Mouse (Mus musculus): ENCODE measurements around the gene Mapk8. TPM values are rescaled to one million over a fixed set of nuclear protein-coding genes. Genes with fewer than 3 reads are reported as not detected.

The Mapk8 gene
- 6.2 and 7.5 TPM in 2 replicates for polyA plus RNA-seq (2012; rRNA removed)

GRCm38 (mm10) chr14:33447027-33447569 lies at the start of gene Mapk8:
TSS of gene Mapk8 (minus strand) at chr14:33447158.
- Histone ChIP-seq H3K4me1 (ENCODE audit: control insufficient read depth, insufficient read depth, insufficient read length) (no peaks in the 10 kb centered on the region; the same call in 1 of the 2 replicates), H3K27ac (ENCODE audit: insufficient read depth, low read length) (peak within 1 kb of the TSS; percentile 76), H3K27me3 (ENCODE audit: control insufficient read depth, insufficient read depth, low read length) (peaks cover 1% of the 10 kb centered on the region; the same call in 1 of the 2 replicates), H3K4me3 (ENCODE audit: extremely low read depth, insufficient read depth, insufficient read length) (peak within 1 kb of the TSS; percentile 91), H3K36me3 (ENCODE audit: control insufficient read depth, insufficient read depth, low read length) (no peaks in the 10 kb centered on the region)
- WGBS, result under 1% methylated on average over 67 of the region's 70 CpGs
- TF ChIP-seq POLR2A (IDR thresholded peaks at IDR 0.05; ENCODE audit: low read depth, low read length) (peak; percentile 60), CTCF (IDR thresholded peaks at IDR 0.05; ENCODE audit: extremely low read depth, insufficient read depth, insufficient read length, insufficient replicate concordance) (0 out of 2 replicates have a peak, but pooled peaks have one; percentile 2)
- DNase-seq (ENCODE audit: low read depth in 1 of 2, low spot score in 2 of 2), result peak; percentile 88 to 98

DNA sequence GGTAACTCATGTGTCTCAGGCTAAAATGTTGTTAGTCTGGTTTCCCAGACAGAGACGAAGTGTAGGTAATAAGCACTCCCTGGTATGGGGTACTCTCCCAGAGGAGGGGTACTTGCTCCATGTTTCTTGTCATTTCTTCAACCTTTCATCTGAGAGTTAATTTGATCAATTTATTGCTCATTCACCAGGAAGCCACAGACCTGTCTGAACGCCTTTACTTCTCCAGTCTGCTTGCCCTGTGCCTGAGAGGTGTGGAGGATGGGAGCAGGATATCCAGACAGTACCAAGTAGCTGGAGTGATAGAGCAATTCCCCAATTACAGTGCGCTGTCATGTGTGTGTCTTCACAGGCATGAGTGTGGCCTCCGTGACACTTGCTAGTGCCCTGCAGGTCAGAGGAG lies 48.3 kb upstream of the Mapk8 start:
- no peak overlapping the region for H3K4me3 ChIP-seq (ENCODE audit: extremely low read depth, insufficient read depth, insufficient read length)
- no peak for TF ChIP-seq CTCF (IDR thresholded peaks at IDR 0.05; ENCODE audit: extremely low read depth, insufficient read depth, insufficient read length, insufficient replicate concordance)
- TF ChIP-seq POLR2A (IDR thresholded peaks at IDR 0.05; ENCODE audit: low read depth, low read length), result no peak
- H3K27ac ChIP-seq (ENCODE audit: insufficient read depth, low read length), result no peak overlapping the region
- H3K36me3 ChIP-seq (ENCODE audit: control insufficient read depth, insufficient read depth, low read length), result no peaks in the 10 kb centered on the region
- H3K4me1 ChIP-seq (ENCODE audit: control insufficient read depth, insufficient read depth, insufficient read length), result no peaks in the 10 kb centered on the region
- 74% methylated on average over 4 of the region's 4 CpGs for WGBS
- H3K27me3 ChIP-seq (ENCODE audit: control insufficient read depth, insufficient read depth, low read length), result no peaks in the 10 kb centered on the region
- DNase-seq (ENCODE audit: low read depth in 1 of 2, low spot score in 2 of 2), result no peak

DNA sequence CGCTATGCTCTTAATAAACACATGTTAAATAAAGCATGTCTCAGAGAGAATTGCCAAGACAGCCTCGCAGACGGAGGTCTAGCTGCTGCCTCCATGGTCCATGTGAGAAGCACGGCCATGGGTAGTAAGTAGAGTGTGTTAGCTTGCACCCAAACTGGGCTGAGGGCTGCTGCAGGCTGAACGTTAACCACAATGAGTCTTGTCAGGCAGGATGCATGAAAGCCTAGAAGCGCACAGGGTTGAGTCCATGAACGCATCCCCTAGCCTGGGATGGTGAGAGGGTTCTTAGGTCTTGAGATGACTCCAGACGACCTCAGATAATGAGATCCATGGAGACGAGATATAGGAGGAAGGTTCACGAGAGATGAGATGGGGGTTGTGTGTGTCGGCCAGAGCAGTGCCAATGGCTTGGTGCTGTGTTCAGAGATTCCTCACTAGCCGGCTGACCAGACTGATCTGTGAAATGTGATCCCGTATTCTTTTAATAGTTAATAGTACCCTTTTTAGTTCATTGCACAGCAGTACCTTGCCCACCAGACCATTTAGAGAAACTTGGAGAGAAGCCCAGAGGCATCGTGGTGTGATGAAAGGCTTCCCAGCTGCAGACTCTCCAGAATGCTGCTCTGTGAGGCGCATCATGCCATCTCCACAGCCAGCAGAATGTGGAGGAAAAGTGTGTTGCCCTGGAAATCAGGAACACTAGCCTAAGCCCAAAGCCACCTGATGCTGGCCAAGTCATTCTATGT lies 41.0 kb upstream of the Mapk8 start:
- Histone ChIP-seq H3K4me1 (ENCODE audit: control insufficient read depth, insufficient read depth, insufficient read length) (no peaks in the 10 kb centered on the region), H3K36me3 (ENCODE audit: control insufficient read depth, insufficient read depth, low read length) (no peaks in the 10 kb centered on the region), H3K27me3 (ENCODE audit: control insufficient read depth, insufficient read depth, low read length) (no peaks in the 10 kb centered on the region), H3K27ac (ENCODE audit: insufficient read depth, low read length) (no peak overlapping the region), H3K4me3 (ENCODE audit: extremely low read depth, insufficient read depth, insufficient read length) (no peak overlapping the region)
- 83% methylated on average over 15 of the region's 15 CpGs for WGBS
- TF ChIP-seq POLR2A (IDR thresholded peaks at IDR 0.05; ENCODE audit: low read depth, low read length), result no peak
- TF ChIP-seq CTCF (IDR thresholded peaks at IDR 0.05; ENCODE audit: extremely low read depth, insufficient read depth, insufficient read length, insufficient replicate concordance), result no peak
- no peak for DNase-seq (ENCODE audit: low read depth in 1 of 2, low spot score in 2 of 2)

GRCm38 (mm10) chr14:33481991-33482390 lies 35.0 kb upstream of the Mapk8 start:
- no peak for DNase-seq (ENCODE audit: low read depth in 1 of 2, low spot score in 2 of 2)
- Histone ChIP-seq H3K4me1 (ENCODE audit: control insufficient read depth, insufficient read depth, insufficient read length) (no peaks in the 10 kb centered on the region), H3K27me3 (ENCODE audit: control insufficient read depth, insufficient read depth, low read length) (no peaks in the 10 kb centered on the region), H3K36me3 (ENCODE audit: control insufficient read depth, insufficient read depth, low read length) (no peaks in the 10 kb centered on the region), H3K27ac (ENCODE audit: insufficient read depth, low read length) (no peak overlapping the region), H3K4me3 (ENCODE audit: extremely low read depth, insufficient read depth, insufficient read length) (no peak overlapping the region)
- TF ChIP-seq POLR2A (IDR thresholded peaks at IDR 0.05; ENCODE audit: low read depth, low read length) (no peak), CTCF (IDR thresholded peaks at IDR 0.05; ENCODE audit: extremely low read depth, insufficient read depth, insufficient read length, insufficient replicate concordance) (no peak)
- WGBS, result 92% methylated on average over 3 of the region's 3 CpGs

GRCm38 (mm10) chr14:33476094-33476760 lies 29.3 kb upstream of the Mapk8 start:
- 34% methylated on average over 3 of the region's 3 CpGs for WGBS
- H3K36me3 ChIP-seq (ENCODE audit: control insufficient read depth, insufficient read depth, low read length), result no peaks in the 10 kb centered on the region
- no peak for DNase-seq (ENCODE audit: low read depth in 1 of 2, low spot score in 2 of 2)
- no peaks in the 10 kb centered on the region for H3K27me3 ChIP-seq (ENCODE audit: control insufficient read depth, insufficient read depth, low read length)
- no peak overlapping the region for H3K4me3 ChIP-seq (ENCODE audit: extremely low read depth, insufficient read depth, insufficient read length)
- H3K27ac ChIP-seq (ENCODE audit: insufficient read depth, low read length), result no peak overlapping the region
- H3K4me1 ChIP-seq (ENCODE audit: control insufficient read depth, insufficient read depth, insufficient read length), result no peaks in the 10 kb centered on the region
- TF ChIP-seq CTCF (IDR thresholded peaks at IDR 0.05; ENCODE audit: extremely low read depth, insufficient read depth, insufficient read length, insufficient replicate concordance) (no peak), POLR2A (IDR thresholded peaks at IDR 0.05; ENCODE audit: low read depth, low read length) (no peak)

GRCm38 (mm10) chr14:33474461-33474860 lies 27.5 kb upstream of the Mapk8 start:
- H3K27me3 ChIP-seq (ENCODE audit: control insufficient read depth, insufficient read depth, low read length), result no peaks in the 10 kb centered on the region
- no peak overlapping the region for H3K27ac ChIP-seq (ENCODE audit: insufficient read depth, low read length)
- no peaks in the 10 kb centered on the region for H3K4me1 ChIP-seq (ENCODE audit: control insufficient read depth, insufficient read depth, insufficient read length)
- no peak for TF ChIP-seq CTCF (IDR thresholded peaks at IDR 0.05; ENCODE audit: extremely low read depth, insufficient read depth, insufficient read length, insufficient replicate concordance)
- no peak for TF ChIP-seq POLR2A (IDR thresholded peaks at IDR 0.05; ENCODE audit: low read depth, low read length)
- H3K4me3 ChIP-seq (ENCODE audit: extremely low read depth, insufficient read depth, insufficient read length), result no peak overlapping the region
- 59% methylated on average over 2 of the region's 2 CpGs for WGBS
- DNase-seq (ENCODE audit: low read depth in 1 of 2, low spot score in 2 of 2), result no peak
- H3K36me3 ChIP-seq (ENCODE audit: control insufficient read depth, insufficient read depth, low read length), result no peaks in the 10 kb centered on the region

All from spleen, adult 2 months (tissue).